Mouse (Mus musculus) neural tube, embryonic 14.5 days (tissue): Measurements from ENCODE around the gene Rab3a. TPM values are rescaled to one million over a fixed set of nuclear protein-coding genes. Genes with fewer than 3 reads are reported as not detected.

ENCODE experiments used
- ATAC-seq: fragments of 200-750 bp; cut with Nextera tagmentation; 2 replicates; pipeline ENCODE4 v1.8.0; 2017; ENCODE audit warnings: low read depth, mild to moderate bottlenecking, moderate TSS enrichment, moderate library complexity
- H3K27ac ChIP-seq: fragments of 300-500 bp; sonication (generic); 2 replicates; pipeline ENCODE4 v1.5.1; 2014; ENCODE audit warnings: low read depth, mild to moderate bottlenecking, control low read depth, low read length, moderate library complexity, mixed read lengths
- H3K27me3 ChIP-seq: fragments of 300-500 bp; sonication (generic); 2 replicates; pipeline ENCODE4 v1.6.1; 2014; ENCODE audit warnings: low read length; ENCODE audit not compliant: control insufficient read depth, insufficient read depth
- H3K36me3 ChIP-seq: fragments of 300-500 bp; sonication (generic); 2 replicates; pipeline ENCODE4 v1.6.1; 2014; ENCODE audit warnings: low read length, mixed read lengths; ENCODE audit not compliant: control insufficient read depth, insufficient read depth
- H3K4me1 ChIP-seq: fragments of 300-500 bp; sonication (generic); 2 replicates; pipeline ENCODE4 v1.6.1; 2014; ENCODE audit warnings: low read length; ENCODE audit not compliant: control insufficient read depth, insufficient read depth
- H3K4me2 ChIP-seq: fragments of 300-500 bp; sonication (generic); 2 replicates; pipeline ENCODE4 v1.6.1; 2014; ENCODE audit warnings: mild to moderate bottlenecking, low read depth, low read length, control low read depth
- H3K4me3 ChIP-seq: fragments of 300-500 bp; sonication (generic); 2 replicates; pipeline ENCODE4 v1.5.1; 2014; ENCODE audit warnings: low read depth, low read length, control low read depth, mixed read lengths
- H3K9ac ChIP-seq: fragments of 300-500 bp; sonication (generic); replicated peaks from 2 replicates; pipeline ENCODE4 v1.6.1; 2014; ENCODE audit warnings: low read depth, mild to moderate bottlenecking, control low read depth, low read length, mixed read lengths
- H3K9me3 ChIP-seq: fragments of 300-500 bp; sonication (generic); 2 replicates; pipeline ENCODE4 v1.6.1; 2016; ENCODE audit warnings: low read length; ENCODE audit not compliant: control insufficient read depth
- WGBS: fragments of 180-500 bp; shearing (Covaris S2); extraction: QIAGEN DNeasy Blood & Tissue Kit; methylation state at CpG from one replicate; pipeline ENCODE4 v1.1.7; 2014; 5-methylcytosine and 5-hydroxymethylcytosine counted together
- polyA plus RNA-seq: library from polyadenylated mRNA; unstranded; fragments of >200 nt; fragmentation: Nextera tagmentation; extraction: Ambion mirVana; gene quantifications from 2 replicates; pipeline ENCODE4 v1.2.1, GENCODE M21; 2014

Gene Rab3a
- polyA plus RNA-seq, 1 experiment from 2014 or later: 690 TPM

DNA sequence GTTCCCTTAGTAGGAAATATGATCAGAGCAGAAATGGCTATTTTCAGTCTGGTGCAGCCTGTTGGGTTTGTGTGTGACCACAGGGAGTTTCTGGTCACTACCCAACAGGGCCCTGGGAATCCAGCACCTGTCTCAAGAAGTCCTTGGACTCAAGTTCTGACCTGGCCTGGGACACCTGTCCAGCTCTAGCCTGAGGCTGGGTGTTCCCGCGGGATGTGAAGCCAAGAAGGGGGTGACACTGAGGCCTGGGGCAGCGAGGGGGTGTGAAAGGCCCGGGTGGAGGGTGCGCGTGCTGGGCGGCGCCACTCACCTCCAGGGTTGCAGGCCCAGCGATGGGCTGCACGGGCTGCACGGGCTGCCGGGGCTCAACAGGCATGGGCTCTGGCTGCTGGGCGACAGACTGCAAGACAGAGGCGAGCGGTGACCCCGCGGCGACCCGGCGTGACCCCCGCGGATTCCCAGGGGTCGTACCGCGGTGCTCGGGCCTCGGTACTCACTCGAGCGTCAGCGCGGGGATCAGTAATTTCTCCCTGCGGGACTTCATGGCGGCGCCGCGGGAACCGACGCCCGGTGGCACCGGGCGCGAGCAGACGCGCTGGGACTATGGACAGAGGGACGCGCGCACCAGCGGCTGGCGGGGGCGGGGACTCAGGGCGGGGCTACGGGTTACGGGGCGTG, 42.1 kb downstream of the Rab3a start:
- H3K9ac ChIP-seq: peak overlapping the region; percentile 66
- ATAC-seq: peak; percentile 1; the same call in 1 of the 2 replicates
- H3K27ac ChIP-seq: no peak overlapping the region
- H3K36me3 ChIP-seq: no peaks in the 10 kb centered on the region
- WGBS: 2% methylated on average over 54 of the region's 54 CpGs
- H3K27me3 ChIP-seq: peaks cover 9% of the 10 kb centered on the region
- peaks cover 11% of the 10 kb centered on the region for H3K4me1 ChIP-seq
- H3K4me3 ChIP-seq: peak overlapping the region; percentile 55
- H3K9me3 ChIP-seq: no peaks in the 10 kb centered on the region
- peak overlapping the region; percentile 79 for H3K4me2 ChIP-seq

DNA sequence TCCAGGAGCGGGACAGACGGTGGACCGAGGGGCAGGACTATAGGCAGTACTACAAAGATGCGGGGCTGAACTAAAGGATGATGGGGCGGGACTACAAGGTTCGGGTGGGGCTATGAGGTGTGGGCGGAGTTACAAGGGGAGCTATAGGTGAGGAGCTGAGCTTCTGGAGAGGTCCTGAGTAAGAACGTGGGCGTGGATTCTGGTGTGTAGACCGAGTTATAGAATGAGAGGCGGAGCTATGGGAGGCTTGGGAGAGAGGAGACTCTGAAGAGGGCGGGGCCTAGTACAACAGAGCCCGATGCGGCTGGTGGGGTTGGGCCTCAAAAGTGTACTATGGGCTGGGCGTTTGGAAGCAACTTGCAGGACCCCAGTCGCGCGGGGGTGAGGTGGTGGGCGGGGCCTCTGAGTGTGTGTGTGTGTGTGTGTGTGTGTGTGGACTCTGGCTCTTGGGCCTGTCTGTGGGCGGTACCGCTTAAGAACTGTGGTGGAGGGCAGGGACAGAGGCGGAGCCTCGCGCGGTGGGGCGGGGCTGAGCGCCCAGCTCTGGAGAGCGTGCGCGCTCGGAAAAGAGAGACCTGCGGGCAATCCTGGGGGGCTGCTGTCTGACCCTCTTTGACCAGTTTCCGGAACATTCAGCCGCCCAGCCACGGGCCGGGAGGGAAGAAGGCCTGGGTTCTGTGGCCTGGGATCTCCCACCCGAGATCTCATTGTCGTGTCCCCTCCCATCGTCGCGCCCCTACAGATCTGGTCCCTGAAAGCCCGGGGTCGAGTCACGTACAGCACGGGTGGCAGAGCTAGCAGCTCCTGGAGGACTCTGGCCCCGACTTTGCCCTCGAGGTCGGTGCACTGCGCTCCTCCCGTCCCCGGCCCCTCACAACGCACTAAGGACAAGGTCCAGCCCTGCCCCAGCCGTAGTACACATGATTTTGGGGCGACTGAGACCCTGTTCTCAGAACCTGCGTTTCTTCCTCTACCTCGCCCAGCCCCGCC, 42.9 kb downstream of the Rab3a start:
- Histone ChIP-seq H3K4me1 (peaks cover 11% of the 10 kb centered on the region), H3K27ac (no peak overlapping the region), H3K4me2 (peak overlapping the region; percentile 79), H3K4me3 (peak overlapping the region; percentile 55), H3K9me3 (no peaks in the 10 kb centered on the region), H3K36me3 (no peaks in the 10 kb centered on the region), H3K9ac (peak overlapping the region; percentile 66), H3K27me3 (peaks cover 9% of the 10 kb centered on the region)
- WGBS: under 1% methylated on average over 57 of the region's 57 CpGs
- ATAC-seq: peak; percentile 80

DNA sequence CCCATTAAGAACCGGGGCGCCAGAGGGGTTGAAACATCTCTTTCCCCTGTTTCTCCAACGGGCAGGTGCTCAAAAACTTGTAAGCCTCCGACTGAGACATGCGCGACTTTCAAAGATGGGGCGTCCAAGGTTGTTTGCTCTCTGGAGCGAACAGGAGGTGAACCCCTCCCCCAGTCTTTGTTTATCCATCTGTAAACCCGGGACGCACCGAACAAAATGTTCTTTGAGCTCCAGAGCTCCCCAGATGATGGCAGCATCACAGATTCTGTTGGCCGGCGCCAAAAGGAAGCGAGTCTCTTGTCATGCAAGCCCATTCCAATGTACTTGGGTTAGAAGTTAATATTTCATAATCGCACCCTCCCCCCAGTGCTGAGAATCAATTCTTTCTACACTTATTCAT, 43.8 kb downstream of the Rab3a start:
- 9% methylated on average over 15 of the region's 15 CpGs for WGBS
- H3K4me3 ChIP-seq: peak overlapping the region; percentile 55; the same call in 1 of the 2 replicates
- no peak for ATAC-seq
- H3K27me3 ChIP-seq: peaks cover 9% of the 10 kb centered on the region
- no peaks in the 10 kb centered on the region for H3K36me3 ChIP-seq
- H3K4me1 ChIP-seq: peaks cover 7% of the 10 kb centered on the region; the same call in 1 of the 2 replicates
- peak overlapping the region; percentile 79 for H3K4me2 ChIP-seq
- H3K9me3 ChIP-seq: no peaks in the 10 kb centered on the region
- no peak overlapping the region for H3K27ac ChIP-seq
- H3K9ac ChIP-seq: no peak overlapping the region

DNA sequence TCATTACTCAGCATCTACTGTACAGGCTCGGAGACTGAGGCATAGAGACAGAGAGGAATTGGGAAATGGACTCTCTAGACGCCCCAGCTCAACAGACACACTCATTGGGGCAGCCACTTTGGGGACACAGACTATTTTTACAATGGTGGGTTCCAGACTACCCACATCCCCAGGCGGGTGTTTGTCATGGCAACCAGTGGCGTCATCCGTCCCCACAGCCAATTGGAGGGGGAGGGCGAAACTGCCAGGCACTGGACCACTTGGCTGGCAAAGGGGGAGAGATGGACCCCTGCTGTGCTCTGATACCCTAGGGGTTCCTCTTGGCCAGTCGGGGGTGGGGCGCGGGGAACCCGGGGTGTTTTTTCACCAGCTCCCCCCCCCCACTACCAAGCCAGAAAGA, 46.2 kb downstream of the Rab3a start:
- H3K27me3 ChIP-seq: peaks cover 23% of the 10 kb centered on the region
- H3K9me3 ChIP-seq: no peaks in the 10 kb centered on the region
- 39% methylated on average over 10 of the region's 10 CpGs for WGBS
- H3K9ac ChIP-seq: no peak overlapping the region
- no peak overlapping the region for H3K27ac ChIP-seq
- ATAC-seq: no peak
- no peak overlapping the region for H3K4me2 ChIP-seq
- peaks cover 11% of the 10 kb centered on the region; the same call in 1 of the 2 replicates for H3K4me1 ChIP-seq
- no peak overlapping the region for H3K4me3 ChIP-seq
- H3K36me3 ChIP-seq: no peaks in the 10 kb centered on the region

DNA sequence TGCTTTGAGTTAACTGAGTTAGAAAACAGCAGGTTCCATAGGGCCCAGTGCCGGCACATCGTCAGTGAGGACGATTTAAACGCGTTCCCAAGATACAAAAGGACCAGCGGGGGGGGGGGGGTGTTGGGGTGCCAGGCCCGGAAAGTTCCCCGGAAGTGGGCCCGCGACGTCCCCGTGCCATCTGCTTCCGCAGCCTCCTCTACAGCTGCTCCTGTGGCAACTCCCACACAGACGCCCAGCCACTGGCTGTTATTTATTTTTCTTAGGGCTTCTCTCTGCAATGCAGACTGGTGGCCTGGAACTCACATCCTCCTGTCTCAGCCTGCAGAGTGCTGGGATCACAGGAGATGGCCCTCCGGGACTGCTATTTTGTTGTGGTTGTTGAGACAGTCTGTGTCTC, 46.7 kb downstream of the Rab3a start:
- ATAC-seq: no peak
- no peak overlapping the region for H3K9ac ChIP-seq
- no peaks in the 10 kb centered on the region for H3K9me3 ChIP-seq
- WGBS: 22% methylated on average over 15 of the region's 15 CpGs
- H3K27me3 ChIP-seq: peaks cover 24% of the 10 kb centered on the region
- peaks cover 11% of the 10 kb centered on the region; the same call in 1 of the 2 replicates for H3K4me1 ChIP-seq
- H3K36me3 ChIP-seq: no peaks in the 10 kb centered on the region
- no peak overlapping the region for H3K4me3 ChIP-seq
- no peak overlapping the region for H3K4me2 ChIP-seq
- H3K27ac ChIP-seq: no peak overlapping the region

DNA sequence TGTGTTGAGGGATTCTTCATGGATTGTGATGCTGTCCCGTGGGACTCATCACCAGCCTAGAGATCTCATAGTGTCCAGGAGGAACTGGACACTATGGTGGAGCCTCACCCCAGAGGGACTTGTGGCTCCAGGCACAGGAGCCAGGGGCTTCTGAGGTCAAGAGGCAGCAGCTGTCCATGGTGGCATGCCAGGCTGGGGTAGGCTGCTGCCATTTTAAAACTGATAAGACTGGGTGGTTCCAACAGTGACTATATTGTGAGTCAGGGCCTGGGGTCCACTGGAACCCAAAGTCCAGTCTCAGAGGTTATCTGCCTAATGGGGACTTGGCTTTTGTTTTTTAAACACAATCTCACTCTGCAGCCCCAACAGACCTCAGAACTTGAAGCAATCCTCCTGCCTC, 47.4 kb downstream of the Rab3a start:
- H3K27me3 ChIP-seq: peaks cover 25% of the 10 kb centered on the region
- 71% methylated on average over 1 of the region's 1 CpGs for WGBS
- no peak for ATAC-seq
- H3K4me1 ChIP-seq: peaks cover 11% of the 10 kb centered on the region; the same call in 1 of the 2 replicates
- no peak overlapping the region for H3K9ac ChIP-seq
- no peak overlapping the region for H3K27ac ChIP-seq
- no peaks in the 10 kb centered on the region for H3K36me3 ChIP-seq
- H3K4me2 ChIP-seq: no peak overlapping the region
- no peaks in the 10 kb centered on the region for H3K9me3 ChIP-seq
- no peak overlapping the region for H3K4me3 ChIP-seq

DNA sequence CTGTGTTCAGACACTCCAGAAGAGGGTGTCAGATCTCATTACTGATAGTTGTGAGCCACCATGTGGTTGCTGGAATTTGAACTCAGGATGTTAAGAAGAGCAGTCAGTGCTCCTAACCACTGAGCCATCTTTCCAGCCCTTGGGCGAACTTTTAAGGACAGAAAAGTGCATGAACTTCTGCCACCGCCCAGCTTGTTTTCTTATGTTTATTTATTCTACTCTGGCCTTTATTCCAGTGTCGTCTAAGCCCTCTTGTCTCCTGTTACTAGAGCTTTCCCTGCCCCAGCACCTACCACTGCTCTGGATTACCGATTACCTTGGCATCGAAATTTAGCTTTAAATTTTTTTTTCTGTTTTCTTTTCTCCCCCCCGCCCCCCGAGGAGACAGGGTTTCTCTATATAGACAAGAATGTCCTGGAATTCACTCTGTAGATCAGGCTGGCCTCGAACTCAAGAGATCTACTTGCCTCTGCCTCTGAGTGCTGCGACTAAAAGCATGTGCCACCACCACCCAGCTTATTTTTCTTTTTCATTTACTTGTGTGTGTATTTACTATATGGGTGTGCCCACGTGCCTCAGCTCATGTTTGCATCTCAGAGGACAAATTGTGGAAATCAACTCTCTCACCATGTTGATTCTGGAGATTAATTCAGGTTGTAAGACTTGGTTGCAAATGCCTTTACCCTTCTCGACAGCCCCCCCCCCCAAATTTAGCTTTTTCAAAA, 48.5 kb downstream of the Rab3a start:
- peaks cover 25% of the 10 kb centered on the region for H3K27me3 ChIP-seq
- H3K9ac ChIP-seq: no peak overlapping the region
- H3K9me3 ChIP-seq: no peaks in the 10 kb centered on the region
- no peak overlapping the region for H3K27ac ChIP-seq
- 73% methylated on average over 11 of the region's 11 CpGs for WGBS
- no peak overlapping the region for H3K4me3 ChIP-seq
- no peaks in the 10 kb centered on the region for H3K36me3 ChIP-seq
- H3K4me2 ChIP-seq: no peak overlapping the region
- peaks cover 9% of the 10 kb centered on the region; the same call in 1 of the 2 replicates for H3K4me1 ChIP-seq
- no peak for ATAC-seq

DNA sequence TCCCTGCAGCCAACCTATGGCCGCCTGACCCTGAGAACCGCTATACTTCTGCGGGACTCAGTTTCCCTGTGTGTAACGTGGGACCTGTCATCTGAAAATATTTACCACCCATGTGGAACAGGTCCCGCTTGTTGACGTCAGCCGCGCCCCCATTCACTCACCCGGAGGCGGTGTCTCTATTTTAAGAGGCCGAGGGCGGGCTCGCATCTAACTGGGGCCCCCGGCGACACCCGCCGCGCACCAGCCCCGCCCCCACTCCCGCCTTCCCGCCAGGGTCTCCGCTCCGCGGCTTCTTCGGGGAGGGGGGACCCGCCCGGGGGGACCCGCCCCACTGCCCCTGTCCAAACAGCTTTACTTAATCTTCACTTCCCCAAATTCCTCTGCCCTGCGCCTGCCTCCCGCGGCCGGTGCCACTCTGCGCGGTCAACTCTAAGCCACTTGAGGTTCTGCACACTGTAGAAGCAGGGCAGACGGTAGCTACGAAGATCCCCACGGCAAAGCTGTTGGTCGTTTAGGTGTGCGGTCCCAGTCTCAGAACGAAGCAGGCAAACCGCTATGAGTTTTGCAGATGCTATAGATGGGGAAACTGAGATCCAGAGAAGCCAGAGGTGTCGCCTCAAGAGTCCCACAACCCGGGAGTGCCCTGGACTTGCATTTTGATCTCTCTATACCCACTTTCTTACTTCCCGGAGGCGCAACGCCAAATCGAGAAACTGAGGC, 49.4 kb downstream of the Rab3a start:
- Histone ChIP-seq H3K4me2 (peak overlapping the region; percentile 65), H3K36me3 (no peaks in the 10 kb centered on the region), H3K27ac (no peak overlapping the region), H3K9me3 (no peaks in the 10 kb centered on the region), H3K27me3 (peaks cover 23% of the 10 kb centered on the region), H3K4me1 (peaks cover 5% of the 10 kb centered on the region; the same call in 1 of the 2 replicates), H3K9ac (0 out of 2 replicates have a peak overlapping the region, but pooled peaks have one; percentile 25), H3K4me3 (peak overlapping the region; percentile 44)
- 2% methylated on average over 44 of the region's 47 CpGs for WGBS
- ATAC-seq: 0 out of 2 replicates have a peak, but pooled peaks have one; percentile 15
